Mouse (Mus musculus) G1E (cell line): Measurements from ENCODE around the gene Psmd13. TPM values are rescaled to one million over a fixed set of nuclear protein-coding genes. Genes with fewer than 3 reads are reported as not detected.

Source experiments
- ATAC-seq: 2 replicates; pipeline ENCODE4 v1.8.0; 2016; ENCODE audit warnings: mild to moderate bottlenecking; ENCODE audit not compliant: insufficient number of reproducible peaks, poor library complexity, low FRiP score, severe bottlenecking; ENCODE audit errors: extremely low read depth
- DNase-seq: peaks from one replicate; pipeline ENCODE4 v3.0.0; 2012; ENCODE audit warnings: low spot score
- H3K27me3 ChIP-seq: 2 replicates; pipeline ENCODE4 v1.6.1; 2012; ENCODE audit warnings: mild to moderate bottlenecking, low read length, inconsistent platforms; ENCODE audit not compliant: insufficient read depth
- H3K36me3 ChIP-seq: replicated peaks from 2 replicates; pipeline ENCODE3; 2012; ENCODE audit warnings: mild to moderate bottlenecking, inconsistent platforms
- H3K4me1 ChIP-seq: 2 replicates; pipeline ENCODE4 v1.6.1; 2012; ENCODE audit warnings: low read depth, low read length, inconsistent platforms, mixed read lengths; ENCODE audit not compliant: insufficient read depth
- H3K4me3 ChIP-seq: 2 replicates; pipeline ENCODE4 v1.5.1; 2012; ENCODE audit warnings: low read depth, mild to moderate bottlenecking, inconsistent platforms, low read length, moderate library complexity, mixed read lengths
- H3K9me3 ChIP-seq: replicated peaks from 2 replicates; pipeline ENCODE4 v1.6.1; 2012; ENCODE audit warnings: inconsistent platforms
- CTCF ChIP-seq: IDR thresholded peaks from 2 replicates; pipeline ENCODE4 v1.5.1; 2012; ENCODE audit warnings: low read depth, low read length, inconsistent platforms, mixed read lengths
- GATA1 ChIP-seq: IDR thresholded peaks from 2 replicates; pipeline ENCODE4 v1.6.1; 2012; ENCODE audit warnings: borderline replicate concordance, low read length, inconsistent platforms, mixed read lengths
- GATA2 ChIP-seq: IDR thresholded peaks from 2 replicates; pipeline ENCODE4 v1.6.1; 2012; ENCODE audit warnings: low read depth, low read length, inconsistent platforms, borderline replicate concordance
- POLR2AphosphoS5 ChIP-seq: IDR thresholded peaks from 2 replicates; pipeline ENCODE4 v1.6.1; 2012; ENCODE audit warnings: low read depth, low read length, inconsistent platforms; ENCODE audit not compliant: insufficient replicate concordance
- TAL1 ChIP-seq: conservative IDR thresholded peaks from 2 replicates; pipeline ENCODE4 v1.6.1; 2012; ENCODE audit warnings: low read depth, low read length, inconsistent platforms, mixed read lengths
- polyA plus RNA-seq: library from polyadenylated mRNA; stranded (reverse); fragments of >175 nt; gene quantifications from 2 replicates; pipeline ENCODE4 v1.2.3, GENCODE M21; 2012
- total RNA-seq, 2 experiments: library from RNA; stranded (forward) in 1 of 2; stranded (reverse) in 1 of 2; fragments of 200-1000 nt in 1 of 2; fragments of >200 nt in 1 of 2; fragmentation: Nextera tagmentation in 1 of 2; gene quantifications; 2 replicates each; pipeline ENCODE4 v1.2.3; 2014 to 2017

Gene Psmd13
- total and polyA plus RNA-seq, 3 experiments, result 70.1 to 195 (median 93.7) TPM

DNA sequence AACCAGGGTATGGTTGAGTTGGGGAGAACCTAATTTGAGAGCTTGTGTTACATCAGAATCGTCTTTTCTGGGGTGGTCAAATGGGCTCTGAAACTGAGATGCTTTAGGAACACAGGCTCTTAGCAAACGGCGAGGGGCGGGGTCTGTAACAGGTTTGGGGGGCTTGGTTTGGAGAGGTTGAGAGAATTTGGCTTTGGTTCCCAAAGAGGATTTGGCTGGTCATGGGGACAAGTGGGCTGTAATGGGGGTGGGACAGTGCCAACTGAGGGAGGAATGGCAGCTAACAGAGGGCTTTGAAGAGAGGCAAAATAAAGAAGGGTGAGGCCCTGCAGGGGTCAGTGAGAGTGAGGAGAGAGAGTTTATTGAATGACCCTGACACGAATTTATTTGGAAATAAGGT lies 42.2 kb upstream of the Psmd13 start:
- no peak for ATAC-seq
- no peaks in the 10 kb centered on the region for H3K36me3 ChIP-seq
- H3K4me3 ChIP-seq, result no peak overlapping the region
- no peaks in the 10 kb centered on the region; the same call in 1 of the 2 replicates for H3K4me1 ChIP-seq
- no peak for DNase-seq
- TF ChIP-seq CTCF, result no peak
- TF ChIP-seq POLR2AphosphoS5, result no peak
- no peak for TF ChIP-seq GATA1
- TF ChIP-seq GATA2, result no peak
- no peaks in the 10 kb centered on the region for H3K9me3 ChIP-seq
- H3K27me3 ChIP-seq, result peaks cover 54% of the 10 kb centered on the region

DNA sequence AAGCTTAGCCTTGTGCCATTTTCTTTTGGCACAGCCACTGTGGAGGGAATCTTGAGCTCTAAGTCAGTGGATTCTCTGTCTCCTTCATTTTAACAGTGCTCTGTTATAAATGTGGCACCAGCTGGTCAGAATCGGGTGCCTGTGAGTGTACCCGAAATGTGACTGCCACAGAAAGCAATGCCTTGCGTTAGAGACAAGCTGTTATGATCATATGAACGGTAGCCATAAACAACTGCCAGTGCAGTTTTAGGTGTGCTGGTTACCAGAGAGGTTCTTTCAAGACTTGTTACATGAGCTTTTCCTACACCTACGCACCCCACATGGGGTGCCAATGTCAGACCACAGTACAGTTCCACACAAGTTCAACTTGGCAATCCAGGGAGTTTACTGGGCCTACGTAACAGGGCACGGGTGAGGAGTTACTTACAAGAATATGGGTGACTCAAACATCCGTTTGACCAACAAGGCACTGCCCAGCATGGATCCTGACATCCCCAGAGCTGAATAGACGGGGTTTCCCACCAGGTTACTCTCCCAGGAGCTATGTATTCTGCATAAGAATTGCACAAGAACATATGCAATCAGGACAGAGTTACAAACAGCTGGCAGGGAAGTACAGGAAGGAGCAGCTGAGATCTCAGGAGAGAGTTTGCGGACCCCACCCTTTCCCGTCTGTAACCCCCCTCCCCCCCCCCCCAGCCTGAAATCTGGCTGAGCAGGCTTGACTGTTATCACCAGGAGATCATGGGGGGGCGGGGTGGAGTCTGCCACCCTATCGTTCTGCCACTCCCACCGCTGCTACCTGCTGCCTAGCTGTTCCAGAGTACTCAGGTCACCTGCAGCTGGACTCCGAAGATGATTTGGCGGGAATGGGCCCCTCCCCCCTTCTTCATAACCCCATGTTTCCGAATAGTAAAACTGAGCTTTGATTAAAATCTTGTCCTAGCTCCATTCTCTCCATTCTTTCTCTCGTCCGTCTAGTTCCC lies 40.7 kb upstream of the Psmd13 start:
- peaks cover 51% of the 10 kb centered on the region for H3K27me3 ChIP-seq
- H3K4me3 ChIP-seq, result no peak overlapping the region
- no peaks in the 10 kb centered on the region for H3K9me3 ChIP-seq
- DNase-seq (no peak), ATAC-seq (no peak)
- TF ChIP-seq GATA2 (no peak), CTCF (no peak), POLR2AphosphoS5 (no peak), TAL1 (no peak), GATA1 (no peak)
- H3K36me3 ChIP-seq, result no peaks in the 10 kb centered on the region
- peaks cover 6% of the 10 kb centered on the region; the same call in 1 of the 2 replicates for H3K4me1 ChIP-seq

DNA sequence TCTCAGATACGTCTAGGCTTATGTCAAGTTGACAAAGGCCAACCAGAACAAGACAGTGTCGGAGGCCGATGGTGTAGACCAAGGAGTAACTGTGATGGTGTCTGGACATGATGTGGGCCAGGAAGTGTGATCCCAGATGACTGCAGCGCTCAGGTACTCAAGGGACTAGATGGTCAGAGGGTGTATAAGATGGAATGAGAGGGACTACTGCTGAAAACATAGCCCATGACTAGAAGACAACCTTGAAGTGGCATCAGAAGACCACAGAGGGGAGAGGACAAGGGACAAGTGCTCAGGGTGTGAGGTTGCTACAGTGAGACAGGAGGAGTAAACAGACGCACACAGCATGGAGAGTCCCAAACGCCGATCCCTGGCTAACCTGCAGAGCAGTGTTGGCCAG lies 38.0 kb upstream of the Psmd13 start:
- Histone ChIP-seq H3K36me3 (no peaks in the 10 kb centered on the region), H3K4me1 (peaks cover 6% of the 10 kb centered on the region; the same call in 1 of the 2 replicates), H3K27me3 (peaks cover 56% of the 10 kb centered on the region), H3K9me3 (no peaks in the 10 kb centered on the region), H3K4me3 (no peak overlapping the region)
- ATAC-seq, result no peak
- no peak for TF ChIP-seq GATA1
- DNase-seq, result no peak

DNA sequence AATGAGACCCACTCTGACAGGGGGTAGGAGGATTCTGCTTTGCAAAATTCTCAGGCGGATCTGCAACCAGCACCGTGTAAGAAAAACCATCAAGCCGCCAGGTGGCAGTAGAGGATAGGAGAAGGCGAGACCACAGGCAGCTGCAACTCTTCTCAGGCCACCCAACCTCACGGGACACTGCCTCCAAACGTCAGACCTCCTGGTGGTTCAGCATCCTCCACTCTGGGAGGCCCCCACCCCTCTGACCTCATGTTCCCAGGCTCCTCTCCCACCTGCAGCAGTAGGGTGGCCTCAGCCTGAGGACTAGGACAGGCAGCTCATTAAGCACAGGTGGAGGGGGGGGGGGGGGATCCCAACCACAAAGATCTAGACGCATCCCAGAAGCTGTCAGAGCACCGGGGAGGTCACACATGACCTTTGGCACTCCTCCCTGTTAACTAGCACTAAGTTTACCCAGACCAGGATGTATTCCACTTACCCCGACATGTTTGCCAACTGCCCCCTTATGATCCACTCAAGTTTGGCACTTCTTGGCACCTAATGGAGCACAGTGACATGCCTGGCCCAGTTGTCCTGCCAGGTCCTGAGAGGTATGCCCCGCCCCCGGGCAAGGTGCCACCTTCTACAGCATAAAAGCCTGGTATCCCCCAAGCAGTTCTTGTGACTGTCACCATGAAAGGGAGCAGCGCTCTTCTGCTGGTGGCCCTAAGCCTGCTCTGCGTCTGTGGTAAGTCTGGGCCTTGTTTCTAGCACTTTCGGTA lies 36.7 kb upstream of the Psmd13 start, which contains the start of gene Scgb1c1:
Gene Scgb1c1 (plus strand): TSS at position 643 of the 761 bp plus-strand sequence.
- DNase-seq, result peak; percentile 74
- Histone ChIP-seq H3K9me3 (no peaks in the 10 kb centered on the region), H3K27me3 (peaks cover 51% of the 10 kb centered on the region), H3K4me1 (peaks cover 6% of the 10 kb centered on the region; the same call in 1 of the 2 replicates), H3K36me3 (peaks cover 2% of the 10 kb centered on the region), H3K4me3 (no peak within 1 kb of the TSS)
- no peak for TF ChIP-seq TAL1
- TF ChIP-seq POLR2AphosphoS5, result no peak
- TF ChIP-seq CTCF, result peak; percentile 44; the same call in 1 of the 2 replicates
- ATAC-seq, result peak; percentile 76

DNA sequence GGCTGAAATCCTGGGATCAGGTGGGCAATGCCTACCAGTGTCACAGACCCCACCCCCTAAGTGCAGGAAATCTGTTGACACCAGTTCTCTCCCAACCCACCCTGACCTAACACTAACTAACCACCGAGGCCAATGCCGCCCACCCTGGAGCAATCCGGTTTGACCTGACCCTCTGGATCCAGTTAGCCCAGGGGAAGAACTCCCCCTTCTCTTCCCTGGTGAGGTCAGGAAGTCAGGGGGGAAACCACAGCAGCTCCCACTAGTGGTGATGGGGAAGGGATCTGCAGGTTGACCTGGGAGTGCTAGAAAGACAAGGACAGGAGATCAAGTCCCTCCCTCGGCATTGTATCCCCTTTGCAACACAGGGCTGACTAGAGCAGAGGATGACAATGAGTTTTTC lies 36.1 kb upstream of the Psmd13 start:
- no peaks in the 10 kb centered on the region for H3K9me3 ChIP-seq
- DNase-seq, result no peak
- no peak for TF ChIP-seq GATA1
- no peak for TF ChIP-seq TAL1
- TF ChIP-seq GATA2, result no peak
- TF ChIP-seq POLR2AphosphoS5, result no peak
- TF ChIP-seq CTCF, result no peak
- peaks cover 48% of the 10 kb centered on the region for H3K27me3 ChIP-seq
- H3K36me3 ChIP-seq, result peaks cover 7% of the 10 kb centered on the region
- H3K4me3 ChIP-seq, result no peak overlapping the region
- no peak for ATAC-seq
- H3K4me1 ChIP-seq, result peaks cover 6% of the 10 kb centered on the region; the same call in 1 of the 2 replicates

DNA sequence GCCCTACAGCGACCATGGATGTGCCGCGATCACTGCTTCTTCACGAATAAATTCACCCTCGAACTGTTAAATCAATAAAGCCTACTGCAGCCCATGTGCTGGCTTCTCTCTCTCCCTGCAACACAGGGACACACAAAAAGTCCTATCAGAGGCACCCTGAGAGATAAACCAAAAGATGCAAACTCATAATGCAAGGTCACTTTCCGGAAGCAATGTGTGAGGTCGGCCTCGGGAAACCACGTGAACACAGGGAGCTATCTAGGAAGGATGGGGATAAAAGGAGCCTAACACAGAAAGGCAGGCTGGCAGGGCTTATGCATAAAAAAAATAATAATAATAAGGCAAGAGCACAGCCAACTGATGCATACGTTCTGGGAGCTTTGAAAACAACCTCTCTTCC lies 35.1 kb upstream of the Psmd13 start:
- H3K9me3 ChIP-seq, result no peaks in the 10 kb centered on the region
- H3K4me1 ChIP-seq, result peaks cover 6% of the 10 kb centered on the region; the same call in 1 of the 2 replicates
- H3K27me3 ChIP-seq, result peaks cover 42% of the 10 kb centered on the region
- DNase-seq (no peak), ATAC-seq (no peak)
- H3K36me3 ChIP-seq, result peaks cover 16% of the 10 kb centered on the region
- no peak for TF ChIP-seq GATA2
- no peak for TF ChIP-seq CTCF
- TF ChIP-seq TAL1, result no peak
- H3K4me3 ChIP-seq, result no peak overlapping the region
